Mouse (Mus musculus) frontal cortex, postnatal 36 days (tissue): ENCODE measurements at regions not wholly inside any gene's neighbourhood (a gene's known extent, or its start where the extent isn't known, plus 50 kb on each side); places are given as distances from the start of the nearest gene placed in this dataset.
A peak's percentile ranks its signal among the peaks of the same experiment; 100 is the strongest.

Experiments
- DNase-seq, 2 experiments: peaks; one replicate each; pipeline ENCODE4 v3.0.0; 2022; ENCODE audit warnings: low spot score in 2 of 2

- no peak for DNase-seq
Measured at GRCm38 (mm10) chr19:60684417-60684816, 71.4 kb upstream of the Nanos1 start.

GRCm38 (mm10) chr19:60682283-60682682, 73.5 kb upstream of the Nanos1 start:
- DNase-seq: peak; percentile 40 to 56

GRCm38 (mm10) chr19:60681481-60681880, 74.3 kb upstream of the Nanos1 start:
- DNase-seq: peak in 1 of 2 experiments; percentile 4

DNA sequence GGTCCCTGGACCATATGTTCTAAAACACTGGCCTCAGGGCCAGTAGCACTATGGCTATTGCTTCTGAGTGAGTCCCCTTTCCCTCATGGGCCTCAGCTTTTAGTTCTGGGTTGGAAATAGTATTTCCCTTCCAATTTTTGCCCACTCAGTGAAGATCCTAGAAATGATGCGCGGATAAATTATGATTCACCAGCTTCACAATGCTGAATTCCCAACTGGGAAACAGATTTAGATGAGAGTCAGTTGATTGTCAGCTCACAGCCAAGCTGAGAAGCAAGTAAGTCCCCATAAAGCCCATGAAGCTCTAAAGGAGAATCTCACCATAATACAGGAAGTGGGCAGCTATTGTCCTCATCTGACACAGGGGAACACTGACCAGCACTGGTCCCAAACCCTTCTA, 77.6 kb upstream of the Nanos1 start:
- no peak for DNase-seq

DNA sequence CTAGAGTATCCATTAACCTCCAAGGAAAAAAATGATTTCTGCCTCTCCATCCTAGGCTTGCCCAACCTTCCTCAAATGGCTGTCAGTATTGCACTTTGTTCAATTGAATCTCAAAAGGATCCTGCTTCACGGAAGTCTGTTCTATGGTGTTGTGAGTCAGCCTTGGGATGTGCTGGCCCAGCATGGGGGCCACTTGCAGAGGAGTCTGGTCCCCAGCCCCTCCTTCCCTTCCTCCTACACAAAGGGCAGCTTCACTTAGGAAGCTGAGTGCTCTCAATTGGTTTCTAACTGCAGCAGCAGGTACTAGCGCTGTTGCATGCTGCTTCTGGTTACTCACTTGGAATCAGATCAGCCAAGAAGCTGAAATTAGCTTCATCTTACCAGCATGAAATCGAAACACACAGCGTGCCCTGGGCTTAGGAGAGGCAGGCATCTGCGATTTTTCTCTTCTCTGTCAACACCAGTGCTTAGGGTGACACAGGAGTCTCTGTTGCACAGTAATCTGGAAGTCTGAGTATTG, 80.8 kb upstream of the Nanos1 start:
- no peak for DNase-seq

DNA sequence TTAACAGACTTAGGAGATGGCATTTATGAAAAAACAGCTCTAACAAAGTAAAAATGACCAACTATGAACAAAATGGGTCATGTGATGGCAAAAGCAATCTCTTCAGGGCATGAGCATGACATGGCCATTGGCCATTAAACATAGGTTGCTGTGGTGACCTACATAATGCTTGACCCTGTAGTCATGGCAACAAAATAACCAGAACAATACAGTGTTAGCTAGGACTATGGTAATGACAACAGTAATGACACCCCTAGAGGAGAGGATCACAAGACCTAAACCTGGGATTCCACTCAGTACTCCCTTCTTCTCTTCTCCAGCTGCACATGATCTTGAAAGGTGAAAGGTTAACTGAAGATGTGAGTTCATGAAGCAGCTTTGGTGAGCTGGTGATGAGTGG, 85.0 kb upstream of the Nanos1 start:
- no peak for DNase-seq

DNA sequence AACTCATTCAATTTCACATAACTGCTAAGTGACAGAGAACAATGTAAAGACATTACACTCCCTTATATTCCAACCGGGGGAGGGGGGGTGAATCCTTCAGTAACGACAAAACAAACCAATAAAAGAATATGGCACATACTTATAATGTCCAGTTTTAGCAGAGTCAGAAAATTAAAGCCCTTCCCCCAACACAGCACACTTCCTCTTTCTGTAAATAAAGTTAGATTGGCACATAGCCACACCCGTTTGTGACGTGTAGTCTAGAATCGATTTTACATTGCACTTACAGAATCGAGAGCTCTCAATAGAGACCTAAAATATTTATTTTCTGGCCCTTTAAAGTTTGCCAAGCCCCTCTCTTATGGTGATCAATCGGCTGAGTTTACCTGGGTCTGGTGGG, 85.0 kb upstream of the Cacul1 start:
- DNase-seq: no peak

GRCm38 (mm10) chr19:60651102-60651695, 70.4 kb upstream of the Cacul1 start:
- DNase-seq: no peak

- no peak for DNase-seq
Measured at GRCm38 (mm10) chr19:60640065-60640464, 59.2 kb upstream of the Cacul1 start.
